Mouse (Mus musculus) cerebellum, adult 8-10 months (tissue): ENCODE measurements at regions not wholly inside any gene's neighbourhood (a gene's known extent, or its start where the extent isn't known, plus 50 kb on each side); places are given as distances from the start of the nearest gene placed in this dataset.

Source experiments
- DNase-seq: peaks from one replicate; pipeline ENCODE4 v3.0.0; 2022

DNA sequence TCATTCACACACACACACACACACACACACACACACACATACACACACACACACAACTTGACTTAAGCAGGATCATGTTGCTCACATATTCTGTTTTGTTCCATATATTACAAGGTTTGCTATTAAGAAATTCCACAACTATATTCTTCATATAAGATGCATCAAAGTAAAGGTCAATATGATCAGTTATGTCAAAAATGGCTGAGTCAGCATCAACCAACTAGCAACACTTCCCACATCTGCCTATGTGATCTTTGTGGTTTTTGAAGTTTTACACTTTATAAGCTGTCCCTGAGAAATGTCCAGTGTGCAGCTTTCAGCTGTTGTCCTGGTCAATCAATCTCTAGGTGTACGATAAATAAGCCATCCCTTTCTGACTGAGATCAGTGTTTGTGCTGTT is 1339.3 kb upstream of the Dsel start:
- DNase-seq = no peak

DNA sequence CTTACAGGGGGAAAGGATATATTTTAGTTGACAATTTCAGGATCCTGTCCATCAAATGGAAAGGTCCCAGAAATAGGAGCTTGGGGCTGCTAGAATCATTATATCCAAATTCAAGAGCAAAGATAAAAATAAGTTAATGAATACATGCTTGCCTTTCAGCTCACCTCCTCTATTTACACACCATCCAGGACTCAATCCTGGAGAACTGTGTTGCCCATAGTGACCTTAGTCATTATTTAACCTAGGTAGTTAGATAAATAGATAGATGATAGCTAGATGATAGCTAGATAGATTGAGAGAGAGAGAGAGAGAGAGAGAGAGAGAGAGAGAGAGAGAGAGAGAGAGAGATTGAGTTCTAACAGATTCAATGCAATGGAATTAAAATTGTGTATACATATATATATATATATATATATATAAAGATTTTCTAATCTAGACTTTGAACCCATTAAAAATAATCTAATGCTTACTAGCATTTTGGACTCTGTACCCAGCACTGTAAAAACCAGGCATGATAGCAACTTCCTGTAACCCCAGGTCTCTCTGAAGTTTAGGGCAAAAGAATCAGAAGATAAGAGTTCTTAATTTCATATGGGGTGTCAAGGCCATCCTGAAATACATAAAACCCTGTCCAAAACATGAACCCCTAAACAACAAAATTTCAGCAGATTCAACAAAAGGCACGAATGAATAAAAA is 1329.5 kb upstream of the Dsel start:
- no peak for DNase-seq

DNA sequence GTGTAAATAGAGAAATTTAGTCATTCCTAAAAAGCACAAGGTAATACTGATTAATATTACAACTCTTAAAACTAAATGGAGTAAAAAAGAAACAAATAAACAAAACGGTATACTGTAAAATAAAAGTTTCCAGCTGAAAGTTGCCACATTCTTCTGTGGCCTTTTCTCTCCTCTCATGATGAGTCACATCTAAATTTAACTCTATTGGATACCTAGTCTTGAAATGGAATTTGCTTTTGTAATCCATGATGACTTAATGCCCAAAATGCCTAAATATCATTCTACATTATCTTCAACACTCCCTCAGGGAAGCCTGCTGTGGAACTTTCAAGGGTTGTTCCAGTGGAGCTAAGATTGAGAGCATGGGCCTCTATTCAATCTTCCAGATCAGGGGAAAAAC is 1298.5 kb upstream of the Dsel start:
- DNase-seq = no peak
